Mouse (Mus musculus): ENCODE measurements around the gene Tank. TPM values are rescaled to one million over a fixed set of nuclear protein-coding genes. Genes with fewer than 3 reads are reported as not detected.

The Tank gene
- polyA plus RNA-seq, 1 experiment from 2014 or later: 27.8 TPM

GRCm38 (mm10) chr2:61635099-61635498, 56.7 kb downstream of the Tank start:
- 96% methylated on average over 1 of the region's 1 CpGs for WGBS
- no peak overlapping the region for H3K4me2 ChIP-seq (replicated peaks; ENCODE audit: low read depth, low read length)
- H3K9me3 ChIP-seq (ENCODE audit: control insufficient read depth, low read length): no peaks in the 10 kb centered on the region
- no peak overlapping the region for H3K4me3 ChIP-seq (ENCODE audit: low read length)
- no peak for ATAC-seq (ENCODE audit: low FRiP score, low TSS enrichment)
- no peaks in the 10 kb centered on the region for H3K4me1 ChIP-seq (ENCODE audit: control insufficient read depth, insufficient read depth, low read length)
- H3K27me3 ChIP-seq (ENCODE audit: control insufficient read depth, insufficient read depth, low read length): no peaks in the 10 kb centered on the region
- H3K9ac ChIP-seq (ENCODE audit: low read depth, low read length): no peak overlapping the region
- no peak overlapping the region for H3K27ac ChIP-seq (ENCODE audit: low read depth, low read length)
- H3K36me3 ChIP-seq (ENCODE audit: control insufficient read depth, insufficient read depth, low read length): no peaks in the 10 kb centered on the region

DNA sequence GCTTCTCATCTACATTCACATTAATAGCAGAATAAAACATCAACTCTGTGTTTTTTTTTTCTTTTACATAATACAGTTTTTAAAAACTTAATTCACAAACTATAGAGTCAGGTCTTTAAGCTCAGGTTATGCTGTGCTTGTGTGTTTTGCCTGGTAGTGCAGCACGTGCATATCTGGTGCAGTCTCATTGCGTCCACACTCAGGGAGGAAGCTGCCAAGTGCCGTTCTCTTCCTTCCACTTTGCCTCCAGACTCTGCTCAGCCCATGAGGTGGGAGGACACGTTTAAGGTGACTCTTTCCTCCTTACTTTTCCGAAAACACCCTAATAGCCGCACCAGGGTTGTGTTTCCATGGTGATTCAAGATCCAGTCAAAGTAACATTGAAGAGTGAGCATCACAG, 59.8 kb downstream of the Tank start:
- no peak overlapping the region for H3K9ac ChIP-seq (ENCODE audit: low read depth, low read length)
- H3K27me3 ChIP-seq (ENCODE audit: control insufficient read depth, insufficient read depth, low read length): no peaks in the 10 kb centered on the region
- ATAC-seq (ENCODE audit: low FRiP score, low TSS enrichment): no peak
- H3K27ac ChIP-seq (ENCODE audit: low read depth, low read length): no peak overlapping the region
- H3K4me1 ChIP-seq (ENCODE audit: control insufficient read depth, insufficient read depth, low read length): no peaks in the 10 kb centered on the region
- WGBS: 69% methylated on average over 6 of the region's 6 CpGs
- H3K4me2 ChIP-seq (replicated peaks; ENCODE audit: low read depth, low read length): no peak overlapping the region
- no peaks in the 10 kb centered on the region for H3K36me3 ChIP-seq (ENCODE audit: control insufficient read depth, insufficient read depth, low read length)
- no peaks in the 10 kb centered on the region for H3K9me3 ChIP-seq (ENCODE audit: control insufficient read depth, low read length)
- H3K4me3 ChIP-seq (ENCODE audit: low read length): no peak overlapping the region

DNA sequence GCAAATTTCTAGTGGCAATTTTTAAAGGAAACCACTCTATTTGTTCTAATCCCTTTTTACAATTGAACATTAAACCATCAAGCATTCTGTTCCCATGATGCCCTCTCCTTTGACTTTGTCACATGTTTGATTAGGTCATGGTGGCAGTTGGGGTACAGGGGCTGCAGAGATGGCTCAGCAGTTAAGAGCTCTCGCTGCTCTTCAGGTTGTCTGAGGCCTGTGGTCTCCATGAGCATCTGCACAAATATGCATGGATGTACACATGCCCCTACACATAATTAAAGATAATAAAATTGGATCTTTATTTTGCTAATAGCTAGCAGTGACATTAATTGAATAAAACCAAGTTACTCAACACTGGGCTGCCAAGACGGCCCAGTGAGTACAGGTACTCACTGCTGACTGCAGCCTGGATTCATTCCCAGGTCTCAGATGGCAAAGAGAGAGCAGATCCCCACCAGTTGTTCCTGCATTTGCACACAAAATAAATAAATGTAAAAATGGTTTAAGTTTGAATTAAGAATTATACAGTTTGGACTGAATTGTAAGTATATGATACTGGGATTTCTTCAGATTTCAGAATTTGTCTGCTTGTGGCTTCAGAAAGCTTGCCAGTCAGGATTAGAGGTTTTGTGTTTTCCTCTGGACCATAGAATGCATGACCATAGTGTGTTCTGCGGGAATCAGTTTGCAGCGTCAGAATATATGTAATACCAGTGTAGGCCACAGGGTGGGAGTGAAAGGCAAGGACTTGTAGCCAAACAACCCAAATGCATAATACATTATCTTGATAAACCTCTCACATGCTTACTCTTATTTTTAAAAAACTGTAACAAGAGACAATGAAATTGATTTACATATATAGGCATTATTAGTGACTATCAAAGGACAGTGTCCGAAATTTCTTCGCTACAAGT, 64.3 kb downstream of the Tank start:
- WGBS: 53% methylated on average over 6 of the region's 6 CpGs
- 0 out of 2 replicates have a peak, but pooled peaks have one; percentile 39 for ATAC-seq (ENCODE audit: low FRiP score, low TSS enrichment)

DNA sequence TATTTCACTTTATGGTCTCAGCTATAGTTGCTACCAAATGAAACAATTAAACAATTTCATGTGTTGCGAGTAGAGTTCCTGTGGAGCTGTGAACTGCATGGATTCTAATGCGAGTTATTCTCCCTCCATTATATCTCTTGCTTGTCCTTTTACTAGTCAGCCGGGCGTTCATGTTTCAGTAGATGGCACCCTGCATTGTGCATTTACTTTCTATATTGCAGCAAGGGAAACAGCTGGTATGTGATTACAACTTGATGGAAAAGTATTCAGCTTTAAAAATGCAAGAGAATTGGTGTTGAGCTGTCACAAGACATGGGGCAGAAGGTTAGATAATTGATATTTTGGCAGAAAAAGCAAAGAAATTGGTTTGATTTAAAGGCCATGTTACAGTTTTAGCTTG, 72.8 kb downstream of the Tank start:
- Histone ChIP-seq H3K4me1 (ENCODE audit: control insufficient read depth, insufficient read depth, low read length) (peaks cover 6% of the 10 kb centered on the region; the same call in 1 of the 2 replicates), H3K27ac (ENCODE audit: low read depth, low read length) (no peak overlapping the region), H3K4me2 (replicated peaks; ENCODE audit: low read depth, low read length) (no peak overlapping the region), H3K9ac (ENCODE audit: low read depth, low read length) (no peak overlapping the region), H3K4me3 (ENCODE audit: low read length) (no peak overlapping the region), H3K9me3 (ENCODE audit: control insufficient read depth, low read length) (no peaks in the 10 kb centered on the region), H3K27me3 (ENCODE audit: control insufficient read depth, insufficient read depth, low read length) (no peaks in the 10 kb centered on the region), H3K36me3 (ENCODE audit: control insufficient read depth, insufficient read depth, low read length) (no peaks in the 10 kb centered on the region; the same call in 1 of the 2 replicates)
- no peak for ATAC-seq (ENCODE audit: low FRiP score, low TSS enrichment)
- WGBS: 94% methylated on average over 4 of the region's 4 CpGs

More for the DNA sequence above, 64.3 kb downstream of the Tank start:
- Histone ChIP-seq H3K9ac (ENCODE audit: low read depth, low read length) (no peak overlapping the region), H3K27me3 (ENCODE audit: control insufficient read depth, insufficient read depth, low read length) (no peaks in the 10 kb centered on the region), H3K9me3 (ENCODE audit: control insufficient read depth, low read length) (no peaks in the 10 kb centered on the region), H3K4me3 (ENCODE audit: low read length) (no peak overlapping the region), H3K4me2 (replicated peaks; ENCODE audit: low read depth, low read length) (no peak overlapping the region), H3K27ac (ENCODE audit: low read depth, low read length) (no peak overlapping the region), H3K36me3 (ENCODE audit: control insufficient read depth, insufficient read depth, low read length) (no peaks in the 10 kb centered on the region), H3K4me1 (ENCODE audit: control insufficient read depth, insufficient read depth, low read length) (no peaks in the 10 kb centered on the region)

GRCm38 (mm10) chr2:61651640-61652039, 73.3 kb downstream of the Tank start:
- no peaks in the 10 kb centered on the region for H3K9me3 ChIP-seq (ENCODE audit: control insufficient read depth, low read length)
- no peak overlapping the region for H3K4me3 ChIP-seq (ENCODE audit: low read length)
- no peak for ATAC-seq (ENCODE audit: low FRiP score, low TSS enrichment)
- no peak overlapping the region for H3K4me2 ChIP-seq (replicated peaks; ENCODE audit: low read depth, low read length)
- peaks cover 6% of the 10 kb centered on the region; the same call in 1 of the 2 replicates for H3K4me1 ChIP-seq (ENCODE audit: control insufficient read depth, insufficient read depth, low read length)
- H3K9ac ChIP-seq (ENCODE audit: low read depth, low read length): no peak overlapping the region
- WGBS: 91% methylated on average over 3 of the region's 3 CpGs
- no peaks in the 10 kb centered on the region; the same call in 1 of the 2 replicates for H3K36me3 ChIP-seq (ENCODE audit: control insufficient read depth, insufficient read depth, low read length)
- no peak overlapping the region for H3K27ac ChIP-seq (ENCODE audit: low read depth, low read length)
- H3K27me3 ChIP-seq (ENCODE audit: control insufficient read depth, insufficient read depth, low read length): no peaks in the 10 kb centered on the region

DNA sequence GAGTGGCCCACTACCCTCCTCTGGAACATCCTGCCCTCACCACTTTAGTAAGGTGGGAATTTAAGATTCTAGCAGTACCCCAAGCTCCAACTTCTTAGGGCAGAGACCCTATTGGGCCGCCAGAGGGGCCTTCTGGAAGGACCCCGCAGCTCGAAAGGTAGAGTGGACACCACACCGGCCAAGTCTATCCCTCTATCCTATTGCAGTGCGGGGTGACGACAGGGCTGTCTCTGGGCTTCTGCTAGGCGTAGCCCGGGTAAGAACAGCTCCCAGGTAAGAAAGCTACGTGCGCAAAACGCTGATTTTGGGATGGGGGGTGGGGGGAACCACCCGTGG, 76.6 kb downstream of the Tank start:
- H3K9me3 ChIP-seq (ENCODE audit: control insufficient read depth, low read length): no peaks in the 10 kb centered on the region
- H3K27ac ChIP-seq (ENCODE audit: low read depth, low read length): no peak overlapping the region
- 0 out of 2 replicates have a peak, but pooled peaks cover 3% of the 10 kb centered on the region for H3K27me3 ChIP-seq (ENCODE audit: control insufficient read depth, insufficient read depth, low read length)
- H3K4me1 ChIP-seq (ENCODE audit: control insufficient read depth, insufficient read depth, low read length): peaks cover 9% of the 10 kb centered on the region; the same call in 1 of the 2 replicates
- no peaks in the 10 kb centered on the region for H3K36me3 ChIP-seq (ENCODE audit: control insufficient read depth, insufficient read depth, low read length)
- WGBS: 10% methylated on average over 12 of the region's 12 CpGs
- ATAC-seq (ENCODE audit: low FRiP score, low TSS enrichment): peak; percentile 36; the same call in 1 of the 2 replicates
- H3K4me2 ChIP-seq (replicated peaks; ENCODE audit: low read depth, low read length): peak overlapping the region; percentile 98
- peak overlapping the region; percentile 51 for H3K9ac ChIP-seq (ENCODE audit: low read depth, low read length)
- H3K4me3 ChIP-seq (ENCODE audit: low read length): peak overlapping the region; percentile 53

- 0 out of 2 replicates have a peak, but pooled peaks cover 3% of the 10 kb centered on the region for H3K27me3 ChIP-seq (ENCODE audit: control insufficient read depth, insufficient read depth, low read length)
- no peaks in the 10 kb centered on the region for H3K9me3 ChIP-seq (ENCODE audit: control insufficient read depth, low read length)
- peak; percentile 58 for ATAC-seq (ENCODE audit: low FRiP score, low TSS enrichment)
- WGBS: under 1% methylated on average over 46 of the region's 46 CpGs
- H3K27ac ChIP-seq (ENCODE audit: low read depth, low read length): no peak overlapping the region
- H3K4me2 ChIP-seq (replicated peaks; ENCODE audit: low read depth, low read length): peak overlapping the region; percentile 98
- peak overlapping the region; percentile 53 for H3K4me3 ChIP-seq (ENCODE audit: low read length)
- peaks cover 9% of the 10 kb centered on the region; the same call in 1 of the 2 replicates for H3K4me1 ChIP-seq (ENCODE audit: control insufficient read depth, insufficient read depth, low read length)
- H3K9ac ChIP-seq (ENCODE audit: low read depth, low read length): peak overlapping the region; percentile 70
- H3K36me3 ChIP-seq (ENCODE audit: control insufficient read depth, insufficient read depth, low read length): no peaks in the 10 kb centered on the region
These were observed 77.2 kb downstream of the Tank start for GRCm38 (mm10) chr2:61655382-61656281.

GRCm38 (mm10) chr2:61656421-61657411, 78.3 kb downstream of the Tank start:
- peak; percentile 89 for ATAC-seq (ENCODE audit: low FRiP score, low TSS enrichment)
- Histone ChIP-seq H3K4me2 (replicated peaks; ENCODE audit: low read depth, low read length) (peak overlapping the region; percentile 98), H3K9me3 (ENCODE audit: control insufficient read depth, low read length) (no peaks in the 10 kb centered on the region), H3K27me3 (ENCODE audit: control insufficient read depth, insufficient read depth, low read length) (0 out of 2 replicates have a peak, but pooled peaks cover 3% of the 10 kb centered on the region), H3K27ac (ENCODE audit: low read depth, low read length) (no peak overlapping the region), H3K4me1 (ENCODE audit: control insufficient read depth, insufficient read depth, low read length) (peaks cover 9% of the 10 kb centered on the region; the same call in 1 of the 2 replicates), H3K4me3 (ENCODE audit: low read length) (peak overlapping the region; percentile 53), H3K36me3 (ENCODE audit: control insufficient read depth, insufficient read depth, low read length) (no peaks in the 10 kb centered on the region), H3K9ac (ENCODE audit: low read depth, low read length) (peak overlapping the region; percentile 70)
- WGBS: under 1% methylated on average over 54 of the region's 85 CpGs
